Mouse (Mus musculus) myocyte (in vitro differentiated cells): Measurements from ENCODE around the gene Begain.

Experiments
- E2F4 ChIP-seq: IDR thresholded peaks from one replicate; pipeline ENCODE4 v1.6.1; 2011; ENCODE audit warnings: mild to moderate bottlenecking, control low read depth, moderate library complexity; ENCODE audit not compliant: insufficient read depth
- MAX ChIP-seq: IDR thresholded peaks from one replicate; pipeline ENCODE4 v1.6.1; 2011; ENCODE audit warnings: low read depth, mild to moderate bottlenecking, control low read depth
- MYOD1 ChIP-seq, 3 experiments: IDR thresholded peaks; one replicate each; pipeline ENCODE4 v1.6.1; 2011; ENCODE audit warnings: control low read depth in 2 of 3, low read depth in 2 of 3, mild to moderate bottlenecking in 2 of 3, moderate library complexity in 1 of 3; ENCODE audit not compliant: insufficient read length in 2 of 3, control insufficient read depth in 1 of 3
- POLR2A ChIP-seq: IDR thresholded peaks from one replicate; pipeline ENCODE4 v1.6.1; 2011; ENCODE audit warnings: low read depth, mild to moderate bottlenecking, control low read depth, moderate library complexity; ENCODE audit not compliant: insufficient read length
- POLR2AphosphoS2 ChIP-seq: IDR thresholded peaks from one replicate; pipeline ENCODE4 v1.6.1; 2011; ENCODE audit warnings: low read depth, control low read depth; ENCODE audit not compliant: insufficient read length
- TCF12 ChIP-seq: IDR thresholded peaks from one replicate; pipeline ENCODE4 v1.6.1; 2011; ENCODE audit warnings: mild to moderate bottlenecking, control low read depth; ENCODE audit not compliant: poor library complexity, insufficient read depth, severe bottlenecking

DNA sequence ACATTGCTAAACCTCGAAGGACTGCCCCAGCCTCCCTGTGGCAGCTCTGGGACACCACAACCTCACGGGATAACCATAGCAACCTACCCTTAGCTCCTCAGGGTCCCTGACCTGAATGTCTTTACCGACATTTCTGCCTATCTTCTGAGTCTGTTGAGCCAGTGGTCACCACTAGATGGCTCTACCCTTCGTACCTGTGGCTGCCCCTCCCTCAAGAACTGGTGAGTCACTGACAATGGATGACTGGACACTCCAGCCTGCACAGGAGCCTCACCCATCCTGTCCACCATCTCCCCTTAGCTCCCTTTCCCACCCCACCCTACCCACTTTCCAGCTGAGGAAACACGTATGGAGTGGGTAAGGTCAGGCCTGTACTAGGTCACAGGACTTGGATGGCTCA is 23.5 kb downstream of the Begain start:
- TF ChIP-seq E2F4 = no peak
- no peak for TF ChIP-seq POLR2A
- no peak for TF ChIP-seq POLR2AphosphoS2
- no peak for TF ChIP-seq MYOD1 (IDR thresholded peaks at IDR 0.05; ENCODE audit: control insufficient read depth in 1 of 3, insufficient read length in 2 of 3, low read depth in 2 of 3)
- TF ChIP-seq MAX = no peak
- no peak for TF ChIP-seq TCF12
